Mouse (Mus musculus) C2C12 (cell line): Measurements from ENCODE around the gene Rpl12. TPM values are rescaled to one million over a fixed set of nuclear protein-coding genes. Genes with fewer than 3 reads are reported as not detected.
A peak's percentile ranks its signal among the peaks of the same experiment; 100 is the strongest.

Experiments used
- H3K27me3 ChIP-seq: one replicate; pipeline ENCODE4 v1.6.1; 2011; ENCODE audit not compliant: control insufficient read depth, insufficient read depth, insufficient read length
- H3K36me3 ChIP-seq: one replicate; pipeline ENCODE4 v1.6.1; 2011; ENCODE audit not compliant: control insufficient read depth, insufficient read depth
- H3K4me3 ChIP-seq: one replicate; pipeline ENCODE4 v1.5.1; 2011; ENCODE audit warnings: mild to moderate bottlenecking, control low read depth; ENCODE audit not compliant: poor library complexity, insufficient read depth, severe bottlenecking
- H3K79me2 ChIP-seq: one replicate; pipeline ENCODE4 v1.6.1; 2011; ENCODE audit not compliant: control insufficient read depth, insufficient read depth
- H3K79me3 ChIP-seq: one replicate; pipeline ENCODE4 v1.6.1; 2011; ENCODE audit warnings: low read depth, control low read depth
- H3ac ChIP-seq: one replicate; pipeline ENCODE3; 2011; ENCODE audit warnings: low read depth; ENCODE audit not compliant: control insufficient read depth, insufficient read length
- CEBPB ChIP-seq: IDR thresholded peaks from one replicate; pipeline ENCODE4 v1.6.1; 2011; ENCODE audit warnings: low read depth, mild to moderate bottlenecking, control low read depth, moderate library complexity
- CTCF ChIP-seq: IDR thresholded peaks from one replicate; pipeline ENCODE4 v1.5.1; 2011; ENCODE audit not compliant: control insufficient read depth, insufficient read depth, insufficient read length
- FOSL1 ChIP-seq: IDR thresholded peaks from one replicate; pipeline ENCODE4 v1.8.0; 2011; ENCODE audit warnings: mild to moderate bottlenecking, low read length; ENCODE audit not compliant: poor library complexity, insufficient read depth, severe bottlenecking
- MAX ChIP-seq: IDR thresholded peaks from one replicate; pipeline ENCODE4 v1.6.1; 2011; ENCODE audit warnings: mild to moderate bottlenecking, control low read depth
- MYOD1 ChIP-seq: IDR thresholded peaks from one replicate; pipeline ENCODE4 v1.6.1; 2011; ENCODE audit warnings: low read depth; ENCODE audit not compliant: control insufficient read depth, insufficient read length
- MYOG ChIP-seq: IDR thresholded peaks from one replicate; pipeline ENCODE4 v1.6.1; 2011; ENCODE audit not compliant: control insufficient read depth, insufficient read length; ENCODE audit errors: extremely low read depth
- USF1 ChIP-seq: IDR thresholded peaks from one replicate; pipeline ENCODE4 v1.6.1; 2011; ENCODE audit warnings: low read depth, mild to moderate bottlenecking, control low read depth, moderate library complexity
- polyA plus RNA-seq: library from polyadenylated mRNA; unstranded; fragments of >200 nt; fragmentation: generic; extraction: Trizol; gene quantifications from one replicate; pipeline ENCODE4 v1.2.1, GENCODE M21; 2012; ENCODE audit warnings: missing spikeins

The Rpl12 gene
- polyA plus RNA-seq, 1 experiment = 3,677 TPM

DNA sequence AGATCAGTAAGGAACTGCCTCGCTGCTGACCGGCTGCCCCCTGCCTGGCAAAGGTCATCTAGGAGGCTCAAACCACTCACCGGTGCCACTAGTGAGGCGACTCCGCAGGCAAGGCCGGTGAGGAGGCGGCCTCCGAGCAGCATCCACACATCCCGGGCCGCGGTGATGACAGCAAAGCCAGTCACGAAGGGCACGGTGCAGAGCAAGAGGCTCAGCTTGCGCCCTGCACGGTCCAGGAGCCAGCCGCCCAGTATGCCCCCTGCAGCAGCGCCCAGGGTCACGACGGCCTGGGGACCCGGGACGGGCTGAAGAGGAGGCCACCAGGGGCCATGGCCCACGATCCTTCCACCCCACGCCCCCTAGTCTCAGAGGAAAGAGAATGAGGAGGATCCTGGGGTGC, 19.9 kb downstream of the Rpl12 start:
- Histone ChIP-seq H3ac (peak overlapping the region; percentile 74), H3K27me3 (peaks cover under 1% of the 10 kb centered on the region), H3K79me2 (no peaks in the 10 kb centered on the region), H3K4me3 (peak overlapping the region; percentile 57), H3K36me3 (no peaks in the 10 kb centered on the region), H3K79me3 (no peaks in the 10 kb centered on the region)
- TF ChIP-seq CEBPB (no peak), MYOG (no peak)

GRCm38 (mm10) chr2:32981725-32982271, 20.4 kb downstream of the Rpl12 start, which contains the start of gene Slc2a8:
Gene Slc2a8, minus strand, starts transcription at chr2:32982083.
- Histone ChIP-seq H3K36me3 (no peaks in the 10 kb centered on the region), H3K79me3 (no peaks in the 10 kb centered on the region), H3ac (peak within 1 kb of the TSS; percentile 74), H3K79me2 (no peaks in the 10 kb centered on the region), H3K27me3 (peaks cover 5% of the 10 kb centered on the region), H3K4me3 (peak within 1 kb of the TSS; percentile 57)
- TF ChIP-seq MYOG = no peak
- TF ChIP-seq FOSL1 = no peak
- TF ChIP-seq MYOD1 = no peak
- TF ChIP-seq CTCF = no peak
- TF ChIP-seq USF1 = no peak
- no peak for TF ChIP-seq CEBPB
- no peak for TF ChIP-seq MAX

- H3ac ChIP-seq = no peak overlapping the region
- no peaks in the 10 kb centered on the region for H3K79me2 ChIP-seq
- no peak for TF ChIP-seq USF1
- no peak for TF ChIP-seq MYOD1
- TF ChIP-seq CTCF = no peak
- TF ChIP-seq CEBPB = no peak
- TF ChIP-seq MAX = no peak
- TF ChIP-seq MYOG = no peak
- TF ChIP-seq FOSL1 = no peak
- no peaks in the 10 kb centered on the region for H3K36me3 ChIP-seq
- H3K27me3 ChIP-seq = peaks cover 8% of the 10 kb centered on the region
- H3K79me3 ChIP-seq = no peaks in the 10 kb centered on the region
- H3K4me3 ChIP-seq = no peak overlapping the region
These were observed 21.3 kb downstream of the Rpl12 start for GRCm38 (mm10) chr2:32982700-32983099.

DNA sequence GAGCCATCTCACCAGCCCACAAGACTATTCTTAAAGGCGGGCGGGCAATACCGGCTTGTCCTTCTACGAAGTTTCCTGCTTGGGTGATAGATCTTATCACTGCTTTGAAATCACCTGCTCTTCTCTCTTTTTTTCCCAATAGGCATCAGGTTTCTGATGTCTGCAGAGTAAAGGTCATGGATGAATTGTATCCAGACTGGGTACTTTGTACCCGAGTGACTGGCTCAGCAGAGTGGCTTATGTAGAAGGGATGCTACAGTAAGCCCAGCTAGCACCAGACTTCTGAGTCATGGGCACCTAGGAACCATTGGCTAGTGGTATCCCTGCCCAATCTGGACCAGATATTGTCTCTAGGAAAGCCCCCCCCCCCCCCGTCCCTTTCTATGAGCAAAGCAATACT, 22.3 kb downstream of the Rpl12 start:
- Histone ChIP-seq H3K4me3 (no peak overlapping the region), H3K36me3 (no peaks in the 10 kb centered on the region), H3ac (no peak overlapping the region), H3K79me2 (no peaks in the 10 kb centered on the region), H3K79me3 (no peaks in the 10 kb centered on the region), H3K27me3 (peaks cover 8% of the 10 kb centered on the region)
- no peak for TF ChIP-seq MYOD1
- TF ChIP-seq MYOG = no peak
- TF ChIP-seq FOSL1 = no peak
- TF ChIP-seq CEBPB = no peak
- TF ChIP-seq MAX = no peak
- TF ChIP-seq CTCF = no peak
- no peak for TF ChIP-seq USF1

DNA sequence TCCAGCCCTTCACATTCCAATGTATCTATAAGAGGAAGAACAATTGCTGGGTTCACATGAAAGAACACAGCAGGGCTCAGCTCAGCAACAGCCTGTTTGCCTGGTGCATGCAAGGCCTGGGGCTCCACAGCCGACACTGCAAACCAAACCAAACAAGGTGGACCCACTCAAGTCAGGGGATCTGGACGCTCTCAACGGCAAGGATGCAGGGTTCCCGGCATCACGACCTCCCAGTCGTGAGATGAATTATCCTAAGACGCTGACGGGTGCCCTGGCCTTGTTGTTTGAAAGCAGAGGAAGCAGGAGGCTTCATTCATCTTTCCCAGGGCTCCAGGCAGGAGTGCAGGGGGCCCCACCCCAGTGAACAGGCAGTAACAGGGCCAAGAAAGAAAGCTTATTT, 24.5 kb downstream of the Rpl12 start:
- Histone ChIP-seq H3K4me3 (no peak overlapping the region), H3K36me3 (no peaks in the 10 kb centered on the region), H3ac (no peak overlapping the region), H3K79me2 (no peaks in the 10 kb centered on the region), H3K27me3 (peaks cover 8% of the 10 kb centered on the region), H3K79me3 (no peaks in the 10 kb centered on the region)
- TF ChIP-seq CEBPB (no peak), CTCF (no peak), MYOD1 (no peak), MYOG (no peak), MAX (no peak), FOSL1 (no peak), USF1 (no peak)

GRCm38 (mm10) chr2:32989376-32989775, 28.0 kb downstream of the Rpl12 start:
- no peaks in the 10 kb centered on the region for H3K36me3 ChIP-seq
- TF ChIP-seq MYOG = no peak
- no peak for TF ChIP-seq FOSL1
- TF ChIP-seq CTCF = no peak
- no peak for TF ChIP-seq MAX
- no peak for TF ChIP-seq CEBPB
- TF ChIP-seq USF1 = no peak
- TF ChIP-seq MYOD1 = no peak
- H3K27me3 ChIP-seq = peaks cover 15% of the 10 kb centered on the region
- H3ac ChIP-seq = no peak overlapping the region
- no peak overlapping the region for H3K4me3 ChIP-seq
- no peaks in the 10 kb centered on the region for H3K79me2 ChIP-seq
- no peaks in the 10 kb centered on the region for H3K79me3 ChIP-seq
